Mouse (Mus musculus) CD4-positive naive resting alpha-beta T cell, adult 57 days (primary cell): ENCODE results near the gene Slitrk4. TPM values are rescaled to one million over a fixed set of nuclear protein-coding genes. Genes with fewer than 3 reads are reported as not detected.

Source experiments
- total RNA-seq: library from RNA; stranded (reverse); gene quantifications from one replicate; pipeline ENCODE4 v1.2.4, GENCODE M21; 2023

Gene Slitrk4
- total RNA-seq: not detected

GRCm38 (mm10) chrX:64276290-64277125 lies at the start of gene Slitrk4:
Gene Slitrk4, minus strand, starts transcription at chrX:64276996.

Other genes starting within 250 kb of the Slitrk4 start
- not detected for gene Gm6760, start 124.8 kb downstream of the Slitrk4 start, total RNA-seq
- gene 3830417A13Rik, start 103.4 kb downstream of the Slitrk4 start, total RNA-seq: not detected